Mouse (Mus musculus) CH12.LX (cell line): Measurements from ENCODE around the gene Celf2. TPM values are rescaled to one million over a fixed set of nuclear protein-coding genes. Genes with fewer than 3 reads are reported as not detected.

Experiments used
- DNase-seq: peaks from one replicate; pipeline ENCODE4 v3.0.0-alpha.2; 2013; ENCODE audit errors: extremely low read depth
- H3K27ac ChIP-seq: 2 replicates; pipeline ENCODE4 v1.5.1; 2012; ENCODE audit warnings: low read depth, mild to moderate bottlenecking, control low read depth, moderate library complexity; ENCODE audit not compliant: insufficient read depth
- H3K27me3 ChIP-seq: replicated peaks from 2 replicates; pipeline ENCODE3; 2012; ENCODE audit warnings: inconsistent platforms
- H3K36me3 ChIP-seq, 2 experiments: replicated peaks in 1 of 2; 2 replicates each; pipeline versions ENCODE3 to v1.6.1; 2012; ENCODE audit warnings: inconsistent platforms in 1 of 2, low read length in 1 of 2, mild to moderate bottlenecking in 1 of 2, mixed read lengths in 1 of 2, moderate library complexity in 1 of 2; ENCODE audit not compliant: control insufficient read depth in 1 of 2, insufficient read depth in 1 of 2
- H3K4me1 ChIP-seq, 2 experiments: 2 replicates each; pipeline ENCODE4 v1.6.1; 2012; ENCODE audit warnings: inconsistent platforms in 1 of 2, moderate library complexity in 1 of 2; ENCODE audit not compliant: insufficient read depth in 2 of 2, control insufficient read depth in 1 of 2
- H3K4me2 ChIP-seq: 2 replicates; pipeline ENCODE4 v1.6.1; 2012; ENCODE audit warnings: low read depth, mild to moderate bottlenecking, control low read depth; ENCODE audit not compliant: poor library complexity, insufficient read depth, severe bottlenecking
- H3K4me3 ChIP-seq, 3 experiments: fragments of 150-350 bp in 1 of 3; sonication (generic) in 1 of 3; replicated peaks in 1 of 3; 2 replicates each; pipeline versions ENCODE3 to v1.5.1; 2011 to 2012; ENCODE audit warnings: low read depth in 2 of 3, low read length in 2 of 3, mild to moderate bottlenecking in 2 of 3, moderate library complexity in 2 of 3, control low read depth in 1 of 3, improper control_type of control experiment in 1 of 3, inconsistent platforms in 1 of 3, mixed read lengths in 1 of 3; ENCODE audit not compliant: poor library complexity in 1 of 3
- H3K79me2 ChIP-seq: replicated peaks from 2 replicates; pipeline ENCODE4 v1.6.1; 2012; ENCODE audit warnings: mild to moderate bottlenecking, moderate library complexity; ENCODE audit not compliant: control insufficient read depth, poor library complexity, insufficient read depth, severe bottlenecking; ENCODE audit errors: extremely low read depth
- H3K9ac ChIP-seq: 2 replicates; pipeline ENCODE4 v1.6.1; 2012; ENCODE audit warnings: low read depth, mild to moderate bottlenecking, control low read depth, moderate library complexity; ENCODE audit not compliant: insufficient read depth
- H3K9me3 ChIP-seq: replicated peaks from 2 replicates; pipeline ENCODE3; 2012; ENCODE audit warnings: low read length, inconsistent platforms, mixed read lengths
- BHLHE40 ChIP-seq: IDR thresholded peaks from 2 replicates; pipeline ENCODE4 v1.6.1; 2011; ENCODE audit warnings: mild to moderate bottlenecking, low read depth, low read length, improper control_type of control experiment
- CHD2 ChIP-seq: IDR thresholded peaks from 2 replicates; pipeline ENCODE4 v1.6.1; 2011; ENCODE audit warnings: low read length, improper control_type of control experiment
- EP300 ChIP-seq: IDR thresholded peaks from 2 replicates; pipeline ENCODE4 v1.6.1; 2011; ENCODE audit warnings: low read length, improper control_type of control experiment
- GABPA ChIP-seq: IDR thresholded peaks from 2 replicates; pipeline ENCODE4 v1.6.1; 2012; ENCODE audit warnings: low read depth, low read length, improper control_type of control experiment, inconsistent platforms; ENCODE audit not compliant: insufficient replicate concordance
- HCFC1 ChIP-seq: IDR thresholded peaks from 2 replicates; pipeline ENCODE4 v1.6.1; 2012; ENCODE audit warnings: low read depth, mild to moderate bottlenecking, inconsistent platforms, low read length, improper control_type of control experiment
- JUND ChIP-seq: conservative IDR thresholded peaks from 2 replicates; pipeline ENCODE4 v1.6.1; 2011; ENCODE audit warnings: low read depth, low read length, improper control_type of control experiment
- MAFK ChIP-seq: IDR thresholded peaks from 2 replicates; pipeline ENCODE4 v1.6.1; 2011; ENCODE audit warnings: low read length, improper control_type of control experiment; ENCODE audit not compliant: insufficient replicate concordance
- MAX ChIP-seq: IDR thresholded peaks from 2 replicates; pipeline ENCODE4 v1.6.1; 2011; ENCODE audit warnings: low read length, improper control_type of control experiment
- MEF2A ChIP-seq: IDR thresholded peaks from 2 replicates; pipeline ENCODE4 v1.6.1; 2014; ENCODE audit warnings: low read depth, mild to moderate bottlenecking, inconsistent platforms, low read length, improper control_type of control experiment, borderline replicate concordance
- MXI1 ChIP-seq: IDR thresholded peaks from 2 replicates; pipeline ENCODE4 v1.6.1; 2011; ENCODE audit warnings: mild to moderate bottlenecking, low read depth, low read length, improper control_type of control experiment
- MYC ChIP-seq: IDR thresholded peaks from 2 replicates; pipeline ENCODE4 v1.6.1; 2011; ENCODE audit warnings: low read depth, mild to moderate bottlenecking, improper control_type of control experiment, low read length
- NELFE ChIP-seq: IDR thresholded peaks from 2 replicates; pipeline ENCODE4 v1.6.1; 2011; ENCODE audit warnings: low read depth, low read length, improper control_type of control experiment
- PAX5 ChIP-seq: IDR thresholded peaks from 2 replicates; pipeline ENCODE4 v1.6.1; 2012; ENCODE audit warnings: low read length, inconsistent platforms, mixed read lengths
- RCOR1 ChIP-seq: conservative IDR thresholded peaks from 2 replicates; pipeline ENCODE4 v1.6.1; 2012; ENCODE audit warnings: low read depth, mild to moderate bottlenecking, inconsistent platforms, low read length, improper control_type of control experiment
- SMC3 ChIP-seq: IDR thresholded peaks from 2 replicates; pipeline ENCODE4 v1.6.1; 2011; ENCODE audit warnings: low read depth, low read length, improper control_type of control experiment
- TCF12 ChIP-seq: IDR thresholded peaks from 2 replicates; pipeline ENCODE4 v1.6.1; 2014; ENCODE audit warnings: low read depth, mild to moderate bottlenecking, inconsistent platforms, low read length, improper control_type of control experiment
- UBTF ChIP-seq: IDR thresholded peaks from 2 replicates; pipeline ENCODE4 v1.6.1; 2012; ENCODE audit warnings: low read depth, mild to moderate bottlenecking, inconsistent platforms, low read length, improper control_type of control experiment, moderate library complexity
- USF1 ChIP-seq: IDR thresholded peaks from 2 replicates; pipeline ENCODE4 v1.6.1; 2014; ENCODE audit warnings: low read depth, mild to moderate bottlenecking, inconsistent platforms, low read length, improper control_type of control experiment
- USF2 ChIP-seq: conservative IDR thresholded peaks from 2 replicates; pipeline ENCODE4 v1.6.1; 2011; ENCODE audit warnings: low read depth, low read length, improper control_type of control experiment
- ZC3H11A ChIP-seq: IDR thresholded peaks from 2 replicates; pipeline ENCODE4 v1.6.1; 2012; ENCODE audit warnings: low read depth, mild to moderate bottlenecking, inconsistent platforms, low read length, improper control_type of control experiment
- ZKSCAN1 ChIP-seq: IDR thresholded peaks from 2 replicates; pipeline ENCODE4 v1.6.1; 2012; ENCODE audit warnings: low read depth, inconsistent platforms, low read length, improper control_type of control experiment, borderline replicate concordance
- ZNF384 ChIP-seq: IDR thresholded peaks from 2 replicates; pipeline ENCODE4 v1.6.1; 2012; ENCODE audit warnings: low read depth, low read length, improper control_type of control experiment, inconsistent platforms
- dilution Hi-C: fragments of 300-500 bp; cut with MboI; formaldehyde crosslinking; loops from 2 replicates; pipeline ENCODE4 v1.14.3; 2020; ENCODE audit warnings: low sequenced_read_pairs; ENCODE audit not compliant: extremely low pct_unique_long_range_greater_than_20kb, extremely low pct_ligation_motif_present
- in situ Hi-C: fragments of 300-500 bp; cut with MboI; formaldehyde crosslinking; loops from 3 replicates; pipeline ENCODE4 v1.14.3; 2019; ENCODE audit warnings: low sequenced_read_pairs, low pct_ligation_motif_present, low pct_unique_long_range_greater_than_20kb, mixed read lengths
- polyA plus RNA-seq: library from polyadenylated mRNA; unstranded; fragments of >175 nt; gene quantifications from 2 replicates; pipeline ENCODE4 v1.2.1, GENCODE M21; 2012; ENCODE audit warnings: low read depth; ENCODE audit not compliant: insufficient read length
- total RNA-seq, 2 experiments: library from RNA; depleted of rRNA; stranded (reverse); fragments of 300-350 nt in 1 of 2; fragments of >200 nt in 1 of 2; gene quantifications; 2 replicates each; pipeline ENCODE4 v1.2.3; 2012 to 2014

Gene Celf2
- total and polyA plus RNA-seq, 3 experiments, result 51.0 to 143 (median 103) TPM

- Histone ChIP-seq H3K9ac (no peak overlapping the region), H3K36me3 (no peaks in the 10 kb centered on the region), H3K27ac (no peak overlapping the region), H3K4me2 (no peak overlapping the region)
- TF ChIP-seq ZKSCAN1, result no peak
- no peak for TF ChIP-seq ZNF384
- no peak for TF ChIP-seq MEF2A
- TF ChIP-seq, all 38 proteins: peak for 0
- no peak for DNase-seq
- Histone ChIP-seq H3K79me2 (no peaks in the 10 kb centered on the region), H3K4me3 (no peak overlapping the region), H3K9me3 (no peaks in the 10 kb centered on the region), H3K27me3 (no peaks in the 10 kb centered on the region), H3K4me1 (peaks cover 3 to 23% of the 10 kb centered on the region in 2 experiments; a peak in 3 of 4 replicates)
- dilution Hi-C loops, result no loop called here
- in situ Hi-C loops, result no loop called here
Observed at GRCm38 (mm10) chr2:7115801-7116200, 393.6 kb downstream of the Celf2 start.

DNA sequence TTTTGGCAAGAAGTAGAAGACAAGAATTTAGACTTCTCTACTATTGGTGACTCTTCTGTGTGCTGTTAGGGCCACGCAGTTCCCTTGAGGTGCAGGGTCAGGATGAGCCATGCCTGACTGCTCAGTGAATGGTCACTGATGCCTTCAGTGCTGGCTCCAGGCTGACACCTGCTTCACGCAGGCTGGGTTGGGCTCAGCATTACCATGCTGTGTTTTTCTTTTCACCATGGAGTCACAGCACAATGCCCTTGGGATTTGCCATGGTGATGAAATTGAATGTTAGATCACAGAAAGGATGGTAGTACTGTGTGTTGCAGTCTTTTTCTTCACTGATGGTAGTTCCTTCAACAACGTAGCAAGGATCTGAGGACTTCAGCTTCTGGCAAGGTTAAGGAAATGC lies 394.2 kb downstream of the Celf2 start:
- Histone ChIP-seq H3K4me1 (peaks cover 3 to 23% of the 10 kb centered on the region in 2 experiments; a peak in 3 of 4 replicates), H3K4me3 (no peak overlapping the region), H3K4me2 (no peak overlapping the region), H3K27ac (no peak overlapping the region), H3K9ac (no peak overlapping the region), H3K9me3 (no peaks in the 10 kb centered on the region), H3K79me2 (no peaks in the 10 kb centered on the region), H3K36me3 (no peaks in the 10 kb centered on the region), H3K27me3 (no peaks in the 10 kb centered on the region)
- peak; percentile 44 for DNase-seq
- in situ Hi-C loops (no loop called here), dilution Hi-C loops (no loop called here)
- TF ChIP-seq JUND (no peak), PAX5 (no peak), TCF12 (no peak), MAX (no peak), BHLHE40 (no peak), MEF2A (no peak), MXI1 (no peak), UBTF (no peak), GABPA (no peak), ZC3H11A (no peak), MAFK (no peak)

GRCm38 (mm10) chr2:7113738-7114137 lies 395.6 kb downstream of the Celf2 start:
- no peak for DNase-seq
- in situ Hi-C loops (no loop called here), dilution Hi-C loops (no loop called here)
- peaks cover 3 to 23% of the 10 kb centered on the region in 2 experiments; a peak in 3 of 4 replicates for H3K4me1 ChIP-seq
- H3K36me3 ChIP-seq, result no peaks in the 10 kb centered on the region
- H3K79me2 ChIP-seq, result no peaks in the 10 kb centered on the region
- no peak overlapping the region for H3K4me3 ChIP-seq
- no peaks in the 10 kb centered on the region for H3K27me3 ChIP-seq
- H3K9me3 ChIP-seq, result no peaks in the 10 kb centered on the region
- TF ChIP-seq ZC3H11A (no peak), RCOR1 (no peak), BHLHE40 (no peak), SMC3 (no peak), MYC (no peak), CHD2 (no peak), USF2 (no peak), HCFC1 (no peak), MEF2A (no peak), EP300 (no peak), TCF12 (no peak), NELFE (no peak), USF1 (no peak), ZNF384 (no peak)
- TF ChIP-seq, all 38 proteins: peak for 0
- Histone ChIP-seq H3K4me2 (no peak overlapping the region), H3K27ac (no peak overlapping the region), H3K9ac (no peak overlapping the region)
